Mouse (Mus musculus): Measurements from ENCODE around the gene Rfx7. TPM values are rescaled to one million over a fixed set of nuclear protein-coding genes. Genes with fewer than 3 reads are reported as not detected.
A peak's percentile ranks its signal among the peaks of the same experiment; 100 is the strongest.
"Not testable (repeated sequence)": the region's sequence is repeated elsewhere in the genome, so short reads cannot be mapped to it uniquely, and the experiment has no call there.

Gene Rfx7
- total RNA-seq, 2 experiments from 2014 or later, result 18.9 to 19.2 TPM

GRCm38 (mm10) chr9:72563277-72563676 lies 31.2 kb downstream of the Rfx7 start:
- no peak overlapping the region for H3K4me3 ChIP-seq
- no peak for TF ChIP-seq CTCF (IDR thresholded peaks at IDR 0.05)
- no peak overlapping the region for H3K27ac ChIP-seq
- DNase-seq, result no peak
- intact Hi-C loops (cut with DNase I), result no loop called here

- TF ChIP-seq CTCF (IDR thresholded peaks at IDR 0.05), result no peak
- intact Hi-C loops (cut with DNase I), result no loop called here
- no peak overlapping the region for H3K27ac ChIP-seq
- H3K4me3 ChIP-seq, result no peak overlapping the region
- DNase-seq, result no peak
These were observed 35.1 kb downstream of the Rfx7 start for GRCm38 (mm10) chr9:72567116-72567515.

DNA sequence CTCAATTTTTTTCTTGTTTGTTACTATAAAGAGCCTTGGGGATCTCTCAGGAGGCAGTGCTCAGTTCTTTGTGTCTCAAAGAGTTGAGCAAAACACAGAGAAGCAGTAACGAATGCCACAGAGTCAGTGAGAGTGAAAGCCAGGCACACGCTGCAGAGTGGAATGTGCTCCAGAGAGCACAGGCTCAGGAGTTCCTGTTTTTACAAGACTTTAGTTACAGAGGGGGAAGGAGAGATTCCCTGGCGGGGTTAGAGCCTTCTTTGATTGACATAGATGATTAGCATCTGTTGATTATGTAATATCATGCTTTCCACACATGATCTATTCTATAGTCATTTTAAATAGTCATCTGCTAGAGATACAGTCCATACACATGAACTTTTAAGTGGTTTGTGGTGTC lies 48.2 kb downstream of the Rfx7 start:
- H3K4me3 ChIP-seq, result no peak overlapping the region
- 0 out of 2 replicates have a peak overlapping the region, but pooled peaks have one; percentile 13 for H3K27ac ChIP-seq
- no peak for DNase-seq
- no peak for TF ChIP-seq CTCF (IDR thresholded peaks at IDR 0.05)
- intact Hi-C loops (cut with DNase I), result no loop called here

DNA sequence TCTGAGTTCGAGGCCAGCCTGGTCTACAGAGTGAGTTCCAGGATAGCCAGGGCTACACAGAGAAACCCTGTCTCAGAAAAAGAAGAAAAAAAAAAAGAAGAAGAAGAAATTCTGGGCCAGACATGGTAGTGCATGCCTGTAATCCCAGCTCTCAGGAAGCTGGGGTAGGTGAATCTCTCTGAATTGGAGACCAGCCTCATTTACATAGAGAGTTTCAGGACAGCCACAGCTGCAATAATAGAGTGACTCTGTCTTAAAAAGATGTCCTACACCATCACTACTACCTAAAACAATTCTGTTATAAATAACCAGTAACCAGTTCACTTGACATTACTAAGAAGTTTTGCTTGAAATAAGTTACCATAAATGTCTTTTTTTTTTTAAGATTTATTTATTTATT lies 58.8 kb downstream of the Rfx7 start:
- DNase-seq, result no peak
- intact Hi-C loops (cut with DNase I), result loop anchor here (5.0 kb wide), 1 partner anchor 134 kb away; no protein-coding TSS in a partner anchor
- Histone ChIP-seq H3K27ac (no peak overlapping the region), H3K4me3 (no peak overlapping the region)
- TF ChIP-seq CTCF (IDR thresholded peaks at IDR 0.05), result no peak

DNA sequence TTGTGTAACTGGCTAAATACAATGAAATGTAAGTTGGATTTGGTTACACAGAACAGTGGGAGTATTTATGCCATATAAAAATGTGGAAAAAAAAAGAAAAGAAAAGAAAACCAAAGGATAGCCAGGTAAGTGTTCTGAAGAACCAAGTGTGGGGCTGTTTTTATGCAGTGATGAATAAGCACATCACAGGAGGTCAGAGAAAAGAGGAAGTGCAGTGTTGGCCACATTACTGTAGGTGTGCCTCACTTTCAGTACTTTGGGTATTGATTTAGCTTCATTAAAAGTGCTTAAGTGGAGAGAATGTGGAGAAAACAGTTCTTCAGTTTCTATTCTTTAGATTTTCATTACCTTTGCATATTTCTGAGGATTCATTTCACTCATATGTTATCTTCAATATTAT lies 60.0 kb downstream of the Rfx7 start:
- Histone ChIP-seq H3K4me3 (no peak overlapping the region), H3K27ac (no peak overlapping the region)
- TF ChIP-seq CTCF (IDR thresholded peaks at IDR 0.05), result no peak
- intact Hi-C loops (cut with DNase I), result loop anchor here (5.0 kb wide), 1 partner anchor 135 kb away; no protein-coding TSS in a partner anchor
- DNase-seq, result no peak

DNA sequence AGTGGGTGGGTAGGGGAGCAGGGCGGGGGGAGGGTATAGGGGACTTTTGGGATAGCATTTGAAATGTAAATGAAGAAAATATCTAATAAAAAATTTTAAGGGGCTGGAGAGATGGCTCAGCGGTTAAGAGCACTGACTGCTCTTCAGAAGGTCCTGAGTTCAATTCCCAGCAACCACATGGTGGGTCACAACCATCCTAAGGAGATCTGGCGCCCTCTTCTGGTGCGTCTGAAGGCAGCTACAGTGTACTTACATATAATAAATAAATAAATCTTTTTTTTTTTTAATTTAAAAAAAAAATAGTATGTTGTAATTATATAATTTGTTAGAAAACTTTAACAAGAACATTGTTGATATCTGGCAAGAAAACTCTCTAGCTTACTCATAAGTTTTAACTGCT lies 62.6 kb downstream of the Rfx7 start:
- not testable (repeated sequence) for H3K27ac ChIP-seq, H3K4me3 ChIP-seq
- peak; percentile 54 for DNase-seq
- peak; percentile 55; the same call in 1 of the 2 replicates for TF ChIP-seq CTCF (IDR thresholded peaks at IDR 0.05)
- intact Hi-C loops (cut with DNase I), result loop anchor here (5.0 kb wide), 1 partner anchor 137 kb away; no protein-coding TSS in a partner anchor

DNA sequence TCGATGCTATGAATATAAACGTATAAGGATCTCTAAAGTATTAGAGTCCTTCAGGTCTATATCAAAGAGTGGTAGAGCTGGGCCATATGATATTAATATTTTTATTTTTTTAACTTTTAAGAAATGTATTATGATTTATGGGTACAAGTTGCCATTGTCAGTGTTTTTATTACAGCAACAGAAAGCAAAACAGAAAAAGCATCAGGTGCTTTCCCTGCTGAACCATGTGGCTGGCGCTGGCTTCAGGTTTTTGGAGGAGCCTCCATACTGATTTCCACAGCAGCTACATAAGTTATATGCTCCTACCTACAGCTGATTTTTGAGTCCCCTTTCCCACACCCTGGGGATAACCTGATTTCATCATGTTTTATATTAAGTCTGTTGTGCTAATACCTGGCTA lies 68.1 kb downstream of the Rfx7 start:
- Histone ChIP-seq H3K4me3 (no peak overlapping the region), H3K27ac (no peak overlapping the region)
- intact Hi-C loops (cut with DNase I), result no loop called here
- DNase-seq, result no peak
- no peak for TF ChIP-seq CTCF (IDR thresholded peaks at IDR 0.05)

DNA sequence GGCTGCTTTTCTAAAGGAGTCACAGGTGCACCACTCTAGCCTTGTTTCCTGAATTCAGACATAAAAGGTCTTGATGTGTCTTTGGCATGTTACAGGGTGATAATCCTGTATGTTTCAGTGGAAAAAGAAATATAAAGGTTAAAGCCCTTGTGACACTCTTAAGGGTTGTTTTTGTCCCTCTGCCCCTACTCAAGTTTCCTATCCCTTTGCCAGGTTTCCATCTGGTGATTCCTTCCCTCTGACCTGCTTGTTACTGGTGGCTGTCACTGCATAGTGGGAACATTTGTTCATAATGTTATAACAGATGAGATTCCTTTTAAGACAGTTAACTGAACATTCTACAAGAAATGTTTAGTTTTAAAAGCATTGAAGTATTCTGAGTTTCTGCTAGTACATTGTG lies 77.7 kb downstream of the Rfx7 start:
- H3K4me3 ChIP-seq, result no peak overlapping the region; the same call in 1 of the 2 replicates
- DNase-seq, result no peak
- intact Hi-C loops (cut with DNase I), result loop anchor here (5.0 kb wide), 1 partner anchor 77 kb away; the partner anchor contains the start of gene Rfx7
- TF ChIP-seq CTCF (IDR thresholded peaks at IDR 0.05), result no peak
- peak overlapping the region; percentile 88 for H3K27ac ChIP-seq

GRCm38 (mm10) chr9:72613884-72614283 lies 81.8 kb downstream of the Rfx7 start:
- Histone ChIP-seq H3K27ac (peak overlapping the region; percentile 86), H3K4me3 (no peak overlapping the region)
- intact Hi-C loops (cut with DNase I), result no loop called here
- DNase-seq, result peak; percentile 85
- TF ChIP-seq CTCF (IDR thresholded peaks at IDR 0.05), result no peak

- Histone ChIP-seq H3K27ac (peak overlapping the region; percentile 86), H3K4me3 (peak overlapping the region; percentile 8; the same call in 1 of the 2 replicates)
- TF ChIP-seq CTCF (IDR thresholded peaks at IDR 0.05), result peak; percentile 54
- intact Hi-C loops (cut with DNase I), result no loop called here
- DNase-seq, result peak; percentile 59
These were observed 82.9 kb downstream of the Rfx7 start for GRCm38 (mm10) chr9:72614786-72615480.

- intact Hi-C loops (cut with DNase I), result no loop called here
- H3K4me3 ChIP-seq, result no peak overlapping the region
- DNase-seq, result no peak
- no peak for TF ChIP-seq CTCF (IDR thresholded peaks at IDR 0.05)
- no peak overlapping the region for H3K27ac ChIP-seq
These were observed 86.0 kb downstream of the Rfx7 start for GRCm38 (mm10) chr9:72618037-72618436.

- no peak for TF ChIP-seq CTCF (IDR thresholded peaks at IDR 0.05)
- Histone ChIP-seq H3K27ac (no peak overlapping the region), H3K4me3 (no peak overlapping the region)
- intact Hi-C loops (cut with DNase I), result no loop called here
- DNase-seq, result no peak
These were observed 91.6 kb downstream of the Rfx7 start for GRCm38 (mm10) chr9:72623605-72624004.

DNA sequence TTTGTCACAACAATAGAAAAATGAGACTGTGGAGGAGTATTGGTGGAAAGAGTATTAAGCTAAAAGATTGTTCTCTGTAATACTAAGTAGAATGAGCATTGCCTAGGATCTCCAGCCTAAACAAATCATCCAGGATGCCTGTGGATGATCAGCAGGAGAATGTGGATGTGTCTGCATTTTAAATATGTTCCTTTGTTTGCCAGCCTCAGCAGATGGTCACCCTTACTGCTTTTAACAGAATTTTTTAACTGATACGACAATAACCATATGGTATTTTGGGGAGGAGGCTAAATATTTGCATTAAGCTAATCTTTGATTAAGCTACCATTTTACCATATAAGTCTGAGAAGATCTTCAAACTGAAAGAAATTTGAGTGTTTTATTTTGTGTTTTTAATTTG lies 95.6 kb downstream of the Rfx7 start:
- peak overlapping the region; percentile 84 for H3K27ac ChIP-seq

GRCm38 (mm10) chr9:72628591-72628990 lies 96.6 kb downstream of the Rfx7 start:
- intact Hi-C loops (cut with DNase I), result no loop called here
- no peak overlapping the region for H3K4me3 ChIP-seq
- peak; percentile 61 for DNase-seq
- no peak for TF ChIP-seq CTCF (IDR thresholded peaks at IDR 0.05)
- peak overlapping the region; percentile 84 for H3K27ac ChIP-seq

More for the DNA sequence above, 95.6 kb downstream of the Rfx7 start:
- intact Hi-C loops (cut with DNase I), result no loop called here
- TF ChIP-seq CTCF (IDR thresholded peaks at IDR 0.05), result no peak
- no peak overlapping the region for H3K4me3 ChIP-seq
- no peak for DNase-seq

Data from gastrocnemius, adult 2 months (tissue).